Mouse (Mus musculus) liver, adult 10 weeks (tissue): ENCODE measurements around the gene Stat6. TPM values are rescaled to one million over a fixed set of nuclear protein-coding genes. Genes with fewer than 3 reads are reported as not detected.

ENCODE experiments used
- polyA plus RNA-seq: library from polyadenylated mRNA; stranded (reverse); fragments of 350-450 nt; fragmentation: Illumina TruSeq; extraction: RNeasy Lipid Tissue Mini Kit (QIAGEN cat#74804); gene quantifications from one replicate; pipeline ENCODE4 v1.2.3, GENCODE M21; 2014; ENCODE audit warnings: low read depth, low replicate concordance

Gene Stat6
- polyA plus RNA-seq = 15.3 TPM

GRCm38 (mm10) chr10:127642772-127643552, at the start of gene Stat6:
Gene Stat6 (plus strand): TSS chr10:127642986.

GRCm38 (mm10) chr10:127620406-127621190, 22.2 kb upstream of the Stat6 start, which contains the start of gene Lrp1:
Gene Lrp1 (minus strand): TSS chr10:127621148.

GRCm38 (mm10) chr10:127666501-127667268, 23.9 kb downstream of the Stat6 start, which contains the start of gene Nemp1:
Gene Nemp1 (plus strand): TSS chr10:127666901.

GRCm38 (mm10) chr10:127668093-127669050, 25.6 kb downstream of the Stat6 start, which contains the start of gene Nab2:
Gene Nab2 (minus strand): TSS chr10:127668568.

GRCm38 (mm10) chr10:127704766-127705220, 62.0 kb downstream of the Stat6 start, which contains the start of gene Myo1a:
Gene Myo1a (plus strand): TSS chr10:127705170.

Other genes starting within 250 kb of the Stat6 start
- not detected for gene Stac3, start 141.3 kb upstream of the Stat6 start, polyA plus RNA-seq
- not detected for gene Ndufa4l2, start 128.0 kb upstream of the Stat6 start, polyA plus RNA-seq
- 22.0 TPM for gene Shmt2, start 120.5 kb upstream of the Stat6 start, polyA plus RNA-seq
- not detected for gene Nxph4, start 108.4 kb upstream of the Stat6 start, polyA plus RNA-seq
- 30.4 TPM for gene Lrp1, start 21.8 kb upstream of the Stat6 start, polyA plus RNA-seq
- 4.2 TPM for gene Nemp1, start 23.9 kb downstream of the Stat6 start, polyA plus RNA-seq
- 1.2 TPM for gene Nab2, start 25.6 kb downstream of the Stat6 start, polyA plus RNA-seq
- gene Myo1a, start 62.2 kb downstream of the Stat6 start, polyA plus RNA-seq = not detected
- gene Tac2, start 81.5 kb downstream of the Stat6 start, polyA plus RNA-seq = not detected
- gene Zbtb39, start 96.6 kb downstream of the Stat6 start, polyA plus RNA-seq = 3.2 TPM
- 4.1 TPM for gene Gpr182, start 108.7 kb downstream of the Stat6 start, polyA plus RNA-seq
- 0.48 TPM for gene Rdh1, start 116.7 kb downstream of the Stat6 start, polyA plus RNA-seq
- gene Rdh16f1, start 116.8 kb downstream of the Stat6 start, polyA plus RNA-seq = 0.74 TPM
- 71.6 TPM for gene Rdh9, start 133.4 kb downstream of the Stat6 start, polyA plus RNA-seq
- gene Rdh16, start 158.2 kb downstream of the Stat6 start, polyA plus RNA-seq = 120 TPM
- gene Rdh19, start 206.9 kb downstream of the Stat6 start, polyA plus RNA-seq = not detected
- gene Rdh16f2, start 223.5 kb downstream of the Stat6 start, polyA plus RNA-seq = 138 TPM
- 595 TPM for gene Rdh7, start 245.8 kb downstream of the Stat6 start, polyA plus RNA-seq